Mouse (Mus musculus) olfactory bulb, adult 2 months (tissue): ENCODE measurements at regions not wholly inside any gene's neighbourhood (a gene's known extent, or its start where the extent isn't known, plus 50 kb on each side); places are given as distances from the start of the nearest gene placed in this dataset.

Experiments used
- CTCF ChIP-seq: fragments of 200-500 bp; IDR thresholded peaks from 2 replicates; pipeline ENCODE4 v1.5.1; 2012; ENCODE audit warnings: low read depth, mild to moderate bottlenecking, low read length, moderate library complexity; ENCODE audit not compliant: insufficient read depth
- POLR2A ChIP-seq: fragments of 200-500 bp; IDR thresholded peaks from 2 replicates; pipeline ENCODE4 v1.6.1; 2012; ENCODE audit warnings: mild to moderate bottlenecking, low read depth, low read length, moderate library complexity; ENCODE audit not compliant: insufficient read depth

GRCm38 (mm10) chr12:110186381-110186780, 92.5 kb upstream of the Dio3 start:
- TF ChIP-seq POLR2A (no peak), CTCF (no peak)
